Mouse (Mus musculus) central nervous system, embryonic 14 days (tissue): ENCODE measurements around the gene Cyp2j13. TPM values are rescaled to one million over a fixed set of nuclear protein-coding genes. Genes with fewer than 3 reads are reported as not detected.

Source experiments
- polyA plus RNA-seq: library from polyadenylated mRNA; depleted of rRNA; stranded (reverse); fragments of >200 nt; gene quantifications from 2 replicates; pipeline ENCODE4 v1.2.3, GENCODE M21; 2012; rRNA removed

The Cyp2j13 gene
- 0.02 TPM in 1 of 2 replicates, not detected in the other for polyA plus RNA-seq

DNA sequence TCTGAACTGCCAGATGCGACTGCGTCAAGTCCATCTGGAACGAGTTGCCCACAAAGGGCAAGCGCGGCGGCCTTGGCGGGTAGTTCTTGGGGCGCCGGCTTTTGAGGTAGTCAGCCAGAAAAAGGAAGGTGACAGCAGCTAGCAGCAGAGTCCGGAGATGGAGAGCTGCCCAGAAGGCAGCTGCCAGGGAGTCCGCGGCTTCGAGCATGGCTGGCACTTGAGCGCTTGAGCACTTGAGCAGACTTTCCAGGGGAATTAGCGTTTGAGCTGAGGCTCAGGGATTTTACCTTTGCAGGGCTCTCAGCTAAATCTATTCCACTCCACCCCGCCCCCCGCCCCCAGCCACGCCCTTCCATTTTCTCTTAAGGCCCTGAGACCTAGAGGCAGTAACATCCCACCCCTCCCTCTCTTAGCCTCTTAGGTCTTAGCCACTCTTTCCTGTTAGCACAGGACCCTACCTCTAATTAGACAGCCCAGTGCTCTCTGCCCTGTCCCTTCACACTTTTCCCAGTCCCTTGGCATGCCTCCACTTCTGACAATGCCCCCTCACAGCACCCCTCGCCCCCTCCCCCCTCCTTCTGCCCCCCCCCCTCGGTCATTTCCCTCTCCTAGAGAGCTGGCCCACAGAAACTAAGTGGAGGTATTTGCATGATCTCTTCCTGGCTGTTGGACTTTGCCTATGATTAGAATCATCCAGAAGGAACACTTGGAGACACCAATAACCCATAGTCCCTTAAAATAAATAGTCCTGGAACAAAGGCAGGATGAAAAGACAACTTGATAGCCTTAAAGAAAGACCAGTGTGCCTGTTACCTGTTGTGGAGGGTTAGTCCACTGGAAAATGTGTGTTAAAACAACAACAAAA, at the start of gene Cyp2j13:
Cyp2j13 (minus strand) TSS at position 286 of the 865 bp plus-strand sequence.

Other genes with a start within 250 kb of the Cyp2j13 start
- 57.4 and 63.7 TPM in 2 replicates for gene Hook1, start 110.3 kb downstream of the Cyp2j13 start, polyA plus RNA-seq
- gene Cyp2j12, start 63.6 kb upstream of the Cyp2j13 start, polyA plus RNA-seq = not detected in 2 replicates
- not detected in 2 replicates for gene Cyp2j7, start 159.1 kb upstream of the Cyp2j13 start, polyA plus RNA-seq